Comparison of ENCODE assay signal across 13 mouse cellular contexts in genomic region chr5:75074537-75075382, GRCm38 (mm10). TPM values are rescaled to one million over a fixed set of nuclear protein-coding genes. Genes with fewer than 3 reads are reported as not detected.
DNase-seq lines count a peak whose midpoint lies in the region; ATAC-seq and TF ChIP-seq lines count a peak whose summit lies in the region.
"Had no signal": no experiment of that assay in that cellular context is flagged by ENCODE, and none has a peak within 500 bp of the region (broad histone marks: within the 10 kb centered on the region; RNA-seq: fewer than 3 reads in every experiment).

No protein-coding gene starts in this region.

- no peak overlapping the region for H3K27ac ChIP-seq in kidney, postnatal 0 days
- H3K27ac ChIP-seq in forebrain, embryonic 13.5 days: no peak overlapping the region
- no peak overlapping the region for H3K27ac ChIP-seq in limb, embryonic 10.5 days
- no peak overlapping the region for H3K27ac ChIP-seq in neural tube, embryonic 13.5 days (replicated peaks)

- H3K4me3 ChIP-seq in kidney, postnatal 0 days (replicated peaks; ENCODE audit: low read depth, low read length): peak overlapping the region; percentile 11; the same call in 1 of the 2 replicates
- peak overlapping the region; percentile 54 for H3K4me3 ChIP-seq in forebrain, embryonic 13.5 days
- peak overlapping the region; percentile 44 for H3K4me3 ChIP-seq in limb, embryonic 10.5 days
- H3K4me3 ChIP-seq in neural tube, embryonic 13.5 days: peak overlapping the region; percentile 41

- ATAC-seq in kidney, postnatal 0 days (replicated peaks; ENCODE audit: low FRiP score, low read depth): no peak
- no peak for ATAC-seq in forebrain, embryonic 13.5 days
- ATAC-seq in neural tube, embryonic 13.5 days (ENCODE audit: low read depth): peak; percentile 16; the same call in 1 of the 2 replicates

- no peaks in the 10 kb centered on the region for H3K9me3 ChIP-seq in kidney, postnatal 0 days (replicated peaks; ENCODE audit: low read length)
- H3K9me3 ChIP-seq in forebrain, embryonic 13.5 days (replicated peaks): no peaks in the 10 kb centered on the region
- H3K9me3 ChIP-seq in limb, embryonic 10.5 days (replicated peaks): no peaks in the 10 kb centered on the region
- H3K9me3 ChIP-seq in neural tube, embryonic 13.5 days: no peaks in the 10 kb centered on the region

- 8% methylated on average over 15 of the region's 15 CpGs for WGBS in kidney, postnatal 0 days
- WGBS in forebrain, embryonic 13.5 days: 5% methylated on average over 15 of the region's 15 CpGs
- under 1% methylated on average over 15 of the region's 15 CpGs for WGBS in limb, embryonic 10.5 days
- WGBS in neural tube, embryonic 13.5 days: 7% methylated on average over 15 of the region's 15 CpGs

- peak overlapping the region; percentile 38; the same call in 1 of the 2 replicates for H3K4me2 ChIP-seq in kidney, postnatal 0 days (ENCODE audit: low read length)
- peak overlapping the region; percentile 68 for H3K4me2 ChIP-seq in forebrain, embryonic 13.5 days
- peak overlapping the region; percentile 67 for H3K4me2 ChIP-seq in neural tube, embryonic 13.5 days

- peaks cover 10% of the 10 kb centered on the region for H3K4me1 ChIP-seq in kidney, postnatal 0 days (replicated peaks; ENCODE audit: insufficient read depth, low read length)
- peaks cover 68% of the 10 kb centered on the region for H3K4me1 ChIP-seq in forebrain, embryonic 13.5 days
- H3K4me1 ChIP-seq in limb, embryonic 10.5 days: peaks cover 63% of the 10 kb centered on the region
- H3K4me1 ChIP-seq in neural tube, embryonic 13.5 days (replicated peaks): peaks cover 75% of the 10 kb centered on the region

- no peak for TF ChIP-seq CTCF in kidney, postnatal 0 days (IDR thresholded peaks at IDR 0.05; ENCODE audit: low read depth)

- H3K27me3 ChIP-seq in kidney, postnatal 0 days (ENCODE audit: insufficient read depth, low read length): peaks cover 95% of the 10 kb centered on the region
- H3K27me3 ChIP-seq in forebrain, embryonic 13.5 days: peaks cover 95% of the 10 kb centered on the region
- H3K27me3 ChIP-seq in limb, embryonic 10.5 days (ENCODE audit: low read depth, poor library complexity, severe bottlenecking): peaks cover 100% of the 10 kb centered on the region
- peaks cover 96% of the 10 kb centered on the region for H3K27me3 ChIP-seq in neural tube, embryonic 13.5 days

- DNase-seq in kidney, postnatal 0 days (ENCODE audit: low spot score): no peak
- no peak for DNase-seq in kidney, postnatal 4 days
- peak; percentile 65 for DNase-seq in limb, embryonic 10.5 days (ENCODE audit: low spot score)
- DNase-seq in natural killer cell, adult 2 months (ENCODE audit: low spot score in 2 of 2): no peak
- no peak for DNase-seq in urinary bladder, adult 18-20 months (ENCODE audit: low spot score in 2 of 2)
- DNase-seq in urinary bladder, postnatal 36 days (ENCODE audit: low spot score in 2 of 2): no peak
- DNase-seq: gastrocnemius, postnatal 36 days; kidney, adult 11 months; lung, adult 18-20 months had no signal

- H3K36me3 ChIP-seq in kidney, postnatal 0 days (ENCODE audit: insufficient read depth, low read length): no peaks in the 10 kb centered on the region
- no peaks in the 10 kb centered on the region for H3K36me3 ChIP-seq in forebrain, embryonic 13.5 days (ENCODE audit: poor library complexity, severe bottlenecking)
- no peaks in the 10 kb centered on the region for H3K36me3 ChIP-seq in limb, embryonic 10.5 days
- no peaks in the 10 kb centered on the region for H3K36me3 ChIP-seq in neural tube, embryonic 13.5 days

- no peak overlapping the region for H3K9ac ChIP-seq in kidney, postnatal 0 days (ENCODE audit: low read depth, low read length)
- peak overlapping the region; percentile 73 for H3K9ac ChIP-seq in forebrain, embryonic 13.5 days
- H3K9ac ChIP-seq in neural tube, embryonic 13.5 days: peak overlapping the region; percentile 52; the same call in 1 of the 2 replicates

RNA-seq across cellular contexts. Expression of gene Gsx2, which starts 0.6 kb away (rescaled TPM):
- polyA plus RNA-seq in kidney, postnatal 0 days (2015; fragmentation: Nextera tagmentation; extraction: Ambion mirVana): not detected in 2 replicates
- polyA plus RNA-seq in forebrain, embryonic 13.5 days (2015; fragmentation: Nextera tagmentation; extraction: Ambion mirVana): 11.7 and 14.0 TPM in 2 replicates
- polyA plus RNA-seq in limb, embryonic 10.5 days (2016; fragmentation: Nextera tagmentation; extraction: Ambion mirVana): not detected in 2 replicates
- 1.2 and 1.7 TPM in 2 replicates for polyA plus RNA-seq in neural tube, embryonic 13.5 days (2015; fragmentation: Nextera tagmentation; extraction: Ambion mirVana)
- polyA plus RNA-seq: small intestine, adult 2 months; testis, adult 2 months had no signal

RNA-seq across cellular contexts. Expression of gene Chic2, which starts 30.2 kb away (rescaled TPM):
- 43.3 and 51.3 TPM in 2 replicates for polyA plus RNA-seq in kidney, postnatal 0 days (2015; fragmentation: Nextera tagmentation; extraction: Ambion mirVana)
- polyA plus RNA-seq in forebrain, embryonic 13.5 days (2015; fragmentation: Nextera tagmentation; extraction: Ambion mirVana): 30.9 and 37.7 TPM in 2 replicates
- 36.9 and 40.0 TPM in 2 replicates for polyA plus RNA-seq in limb, embryonic 10.5 days (2016; fragmentation: Nextera tagmentation; extraction: Ambion mirVana)
- polyA plus RNA-seq in neural tube, embryonic 13.5 days (2015; fragmentation: Nextera tagmentation; extraction: Ambion mirVana): 32.0 and 42.5 TPM in 2 replicates
